Mouse (Mus musculus) heart, embryonic 11.5 days (tissue): Measurements from ENCODE around the gene Abr. TPM values are rescaled to one million over a fixed set of nuclear protein-coding genes. Genes with fewer than 3 reads are reported as not detected.
A peak's percentile ranks its signal among the peaks of the same experiment; 100 is the strongest.

Experiments used
- ATAC-seq: fragments of 200-750 bp; cut with Nextera tagmentation; replicated peaks from 2 replicates; pipeline ENCODE4 v1.8.0; 2017; ENCODE audit warnings: moderate library complexity; ENCODE audit not compliant: insufficient number of reproducible peaks, low FRiP score, low TSS enrichment
- H3K27ac ChIP-seq: fragments of 300-500 bp; sonication (generic); 2 replicates; pipeline ENCODE4 v1.5.1; 2014; ENCODE audit warnings: mild to moderate bottlenecking, low read depth, low read length
- H3K27me3 ChIP-seq: fragments of 300-500 bp; sonication (generic); 2 replicates; pipeline ENCODE4 v1.6.1; 2014; ENCODE audit warnings: mild to moderate bottlenecking, low read length, mixed read lengths; ENCODE audit not compliant: control insufficient read depth, insufficient read depth
- H3K36me3 ChIP-seq: fragments of 300-500 bp; sonication (generic); 2 replicates; pipeline ENCODE4 v1.6.1; 2014; ENCODE audit warnings: mild to moderate bottlenecking, low read length, moderate library complexity, mixed read lengths; ENCODE audit not compliant: control insufficient read depth, insufficient read depth
- H3K4me1 ChIP-seq: fragments of 300-500 bp; sonication (generic); 2 replicates; pipeline ENCODE4 v1.6.1; 2014; ENCODE audit warnings: low read length; ENCODE audit not compliant: control insufficient read depth, insufficient read depth
- H3K4me2 ChIP-seq: fragments of 300-500 bp; sonication (generic); 2 replicates; pipeline ENCODE4 v1.6.1; 2014; ENCODE audit warnings: mild to moderate bottlenecking, moderate library complexity
- H3K4me3 ChIP-seq: fragments of 300-500 bp; sonication (generic); 2 replicates; pipeline ENCODE4 v1.5.1; 2014; ENCODE audit warnings: low read depth, low read length
- H3K9ac ChIP-seq: fragments of 300-500 bp; sonication (generic); 2 replicates; pipeline ENCODE4 v1.6.1; 2014; ENCODE audit warnings: mild to moderate bottlenecking, low read depth, low read length, moderate library complexity
- H3K9me3 ChIP-seq: fragments of 300-500 bp; sonication (generic); replicated peaks from 2 replicates; pipeline ENCODE4 v1.6.1; 2016; ENCODE audit warnings: low read length; ENCODE audit not compliant: control insufficient read depth
- WGBS: fragments of 180-500 bp; shearing (Covaris S2); extraction: QIAGEN DNeasy Blood & Tissue Kit; methylation state at CpG from one replicate; pipeline ENCODE4 v1.1.7; 2014; ENCODE audit not compliant: insufficient replicate concordance; 5-methylcytosine and 5-hydroxymethylcytosine counted together
- polyA plus RNA-seq: library from polyadenylated mRNA; unstranded; fragments of >200 nt; fragmentation: Nextera tagmentation; extraction: Ambion mirVana; gene quantifications from 2 replicates; pipeline ENCODE4 v1.2.1, GENCODE M21; 2014

Abr gene
- polyA plus RNA-seq, 1 experiment from 2014 or later = 22.9 TPM

GRCm38 (mm10) chr11:76499564-76499963 lies 122.5 kb downstream of the Abr start:
- no peak overlapping the region for H3K4me3 ChIP-seq
- no peaks in the 10 kb centered on the region for H3K36me3 ChIP-seq
- H3K4me1 ChIP-seq = peaks cover 53% of the 10 kb centered on the region
- no peak overlapping the region for H3K9ac ChIP-seq
- H3K9me3 ChIP-seq = no peaks in the 10 kb centered on the region
- WGBS = 56% methylated on average over 7 of the region's 7 CpGs
- H3K27me3 ChIP-seq = no peaks in the 10 kb centered on the region
- no peak overlapping the region for H3K4me2 ChIP-seq
- no peak overlapping the region for H3K27ac ChIP-seq
- no peak for ATAC-seq

GRCm38 (mm10) chr11:76497769-76498152 lies 124.4 kb downstream of the Abr start:
- no peak overlapping the region for H3K4me3 ChIP-seq
- peak overlapping the region; percentile 46; the same call in 1 of the 2 replicates for H3K9ac ChIP-seq
- WGBS = 66% methylated on average over 4 of the region's 4 CpGs
- no peaks in the 10 kb centered on the region for H3K27me3 ChIP-seq
- ATAC-seq = no peak
- no peaks in the 10 kb centered on the region for H3K36me3 ChIP-seq
- no peak overlapping the region for H3K4me2 ChIP-seq
- H3K27ac ChIP-seq = peak overlapping the region; percentile 41
- no peaks in the 10 kb centered on the region for H3K9me3 ChIP-seq
- H3K4me1 ChIP-seq = peaks cover 50% of the 10 kb centered on the region

- no peak for ATAC-seq
- Histone ChIP-seq H3K9me3 (no peaks in the 10 kb centered on the region), H3K27ac (peak overlapping the region; percentile 41), H3K27me3 (no peaks in the 10 kb centered on the region), H3K9ac (peak overlapping the region; percentile 46; the same call in 1 of the 2 replicates), H3K36me3 (no peaks in the 10 kb centered on the region), H3K4me2 (no peak overlapping the region), H3K4me3 (no peak overlapping the region), H3K4me1 (peaks cover 55% of the 10 kb centered on the region)
- 57% methylated on average over 9 of the region's 9 CpGs for whole genome bisulfite sequencing
Observed at GRCm38 (mm10) chr11:76497066-76497768, 124.9 kb downstream of the Abr start.

GRCm38 (mm10) chr11:76496086-76496771 lies 125.9 kb downstream of the Abr start:
- no peak overlapping the region for H3K9ac ChIP-seq
- no peaks in the 10 kb centered on the region for H3K36me3 ChIP-seq
- no peak overlapping the region for H3K27ac ChIP-seq
- no peak overlapping the region for H3K4me2 ChIP-seq
- H3K4me3 ChIP-seq = no peak overlapping the region
- no peak for ATAC-seq
- peaks cover 65% of the 10 kb centered on the region for H3K4me1 ChIP-seq
- 66% methylated on average over 6 of the region's 6 CpGs for WGBS
- no peaks in the 10 kb centered on the region for H3K27me3 ChIP-seq
- H3K9me3 ChIP-seq = no peaks in the 10 kb centered on the region

- no peaks in the 10 kb centered on the region for H3K27me3 ChIP-seq
- H3K9ac ChIP-seq = peak overlapping the region; percentile 90
- peaks cover 72% of the 10 kb centered on the region for H3K4me1 ChIP-seq
- H3K9me3 ChIP-seq = no peaks in the 10 kb centered on the region
- H3K36me3 ChIP-seq = no peaks in the 10 kb centered on the region
- peak overlapping the region; percentile 88 for H3K4me2 ChIP-seq
- 13% methylated on average over 19 of the region's 19 CpGs for WGBS
- H3K4me3 ChIP-seq = peak overlapping the region; percentile 66
- H3K27ac ChIP-seq = peak overlapping the region; percentile 96
- ATAC-seq = no peak
Observed at GRCm38 (mm10) chr11:76495127-76496028, 126.7 kb downstream of the Abr start.

GRCm38 (mm10) chr11:76494360-76495126 lies 127.6 kb downstream of the Abr start:
- Histone ChIP-seq H3K4me2 (peak overlapping the region; percentile 88), H3K9me3 (no peaks in the 10 kb centered on the region), H3K27ac (peak overlapping the region; percentile 96), H3K36me3 (no peaks in the 10 kb centered on the region), H3K4me1 (peaks cover 72% of the 10 kb centered on the region), H3K27me3 (no peaks in the 10 kb centered on the region), H3K9ac (peak overlapping the region; percentile 90), H3K4me3 (peak overlapping the region; percentile 66)
- peak; percentile 21; the same call in 1 of the 2 replicates for ATAC-seq
- 0% methylated on average over 66 of the region's 67 CpGs for WGBS

- no peak for ATAC-seq
- Histone ChIP-seq H3K9me3 (no peaks in the 10 kb centered on the region), H3K4me1 (peaks cover 73% of the 10 kb centered on the region)
Observed at GRCm38 (mm10) chr11:76493811-76494274, 128.3 kb downstream of the Abr start.

More at GRCm38 (mm10) chr11:76493811-76494274, 128.3 kb downstream of the Abr start:
- Histone ChIP-seq H3K4me3 (peak overlapping the region; percentile 66), H3K27ac (peak overlapping the region; percentile 96), H3K4me2 (peak overlapping the region; percentile 88), H3K9ac (peak overlapping the region; percentile 90), H3K27me3 (no peaks in the 10 kb centered on the region), H3K36me3 (no peaks in the 10 kb centered on the region)
- WGBS = 3% methylated on average over 6 of the region's 6 CpGs
